Mouse (Mus musculus) large intestine, adult 2 months (tissue): ENCODE measurements around the gene Snca. TPM values are rescaled to one million over a fixed set of nuclear protein-coding genes. Genes with fewer than 3 reads are reported as not detected.
A peak's percentile ranks its signal among the peaks of the same experiment; 100 is the strongest.
"Not testable (repeated sequence)": the region's sequence is repeated elsewhere in the genome, so short reads cannot be mapped to it uniquely, and the experiment has no call there.

Experiments used
- DNase-seq: peaks from one replicate; pipeline ENCODE4 v3.0.0-alpha.2; 2012; ENCODE audit warnings: low read depth, low spot score
- WGBS: fragments of 180-500 bp; shearing (Covaris S2); methylation state at CpG from one replicate; pipeline ENCODE4 v1.1.7; 2018; 5-methylcytosine and 5-hydroxymethylcytosine counted together
- polyA plus RNA-seq: library from polyadenylated mRNA; depleted of rRNA; stranded (reverse); fragments of >200 nt; gene quantifications from 2 replicates; pipeline ENCODE4 v1.2.3, GENCODE M21; 2012; rRNA removed

The Snca gene
- polyA plus RNA-seq, 1 experiment: 0.66 TPM

GRCm38 (mm10) chr6:60731164-60731563, 98.5 kb downstream of the Snca start:
- 47% methylated on average over 2 of the region's 2 CpGs for WGBS
- DNase-seq: no peak

- WGBS: 72% methylated on average over 2 of the region's 2 CpGs
- DNase-seq: no peak
Observed at GRCm38 (mm10) chr6:60724110-60724829, 105.4 kb downstream of the Snca start.

DNA sequence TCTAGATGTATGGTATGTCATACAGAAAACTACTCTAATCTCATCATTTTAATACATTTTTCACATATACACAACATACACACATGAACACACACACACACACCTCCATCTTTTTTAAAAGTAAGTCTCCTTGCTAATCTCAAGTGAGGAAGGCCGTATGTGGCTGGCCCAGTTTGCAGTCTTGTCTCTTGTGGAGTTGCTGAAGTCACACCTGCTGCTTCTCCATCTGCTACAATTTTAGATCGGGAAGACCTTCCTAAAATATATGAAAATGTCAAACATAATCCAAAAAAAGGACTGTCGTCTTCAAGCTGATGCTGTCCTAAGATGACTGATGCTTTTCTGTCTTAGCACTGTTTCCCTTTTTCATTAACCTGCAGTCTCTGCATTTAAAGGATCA, 112.1 kb downstream of the Snca start:
- 86% methylated on average over 3 of the region's 3 CpGs for WGBS
- DNase-seq: no peak

DNA sequence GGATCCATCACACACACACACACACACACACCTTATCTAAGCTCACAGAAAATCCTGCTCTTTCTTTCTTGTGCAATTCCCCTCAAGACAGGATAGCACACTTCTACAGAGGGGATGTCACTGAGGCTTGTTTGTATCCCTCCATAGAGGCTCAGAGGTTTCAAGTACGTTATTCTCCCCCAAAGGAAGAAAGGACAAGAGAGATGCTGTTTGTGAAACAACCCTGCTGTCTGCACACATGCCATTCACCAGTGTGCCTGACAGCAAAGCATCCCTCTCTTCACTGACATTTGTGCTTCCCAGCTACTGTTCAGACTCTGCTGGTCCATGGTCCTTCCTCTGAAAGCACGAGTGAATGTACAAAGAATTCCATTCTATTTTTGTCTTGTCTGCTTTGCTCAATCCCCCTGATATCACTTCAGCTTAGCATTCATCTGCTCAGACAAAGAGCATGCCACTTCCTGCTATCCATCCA, 119.6 kb downstream of the Snca start:
- WGBS: 33% methylated on average over 2 of the region's 2 CpGs
- DNase-seq: no peak

DNA sequence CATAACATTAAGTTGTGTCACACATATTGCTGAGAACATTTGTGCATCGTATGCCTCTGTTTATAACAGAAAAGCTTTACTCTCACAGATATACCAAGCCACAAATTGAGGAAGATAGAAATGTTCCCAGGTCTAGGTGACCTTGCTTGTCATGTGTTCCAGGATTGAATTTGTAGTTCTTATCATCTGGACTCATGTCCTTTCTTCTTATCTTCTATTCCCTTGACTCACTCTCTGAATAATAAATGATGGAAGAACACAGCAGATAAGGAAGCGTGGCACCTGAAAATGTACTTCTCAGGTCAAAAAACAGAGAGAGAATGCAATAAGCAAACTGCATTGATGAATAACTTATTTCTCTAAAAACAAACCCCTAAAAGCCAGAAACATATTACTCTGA, 131.6 kb downstream of the Snca start:
- no peak for DNase-seq
- 69% methylated on average over 2 of the region's 2 CpGs for WGBS

GRCm38 (mm10) chr6:60687048-60687447, 142.6 kb downstream of the Snca start:
- not testable (repeated sequence) for DNase-seq
- 80% methylated on average over 4 of the region's 4 CpGs for WGBS

DNA sequence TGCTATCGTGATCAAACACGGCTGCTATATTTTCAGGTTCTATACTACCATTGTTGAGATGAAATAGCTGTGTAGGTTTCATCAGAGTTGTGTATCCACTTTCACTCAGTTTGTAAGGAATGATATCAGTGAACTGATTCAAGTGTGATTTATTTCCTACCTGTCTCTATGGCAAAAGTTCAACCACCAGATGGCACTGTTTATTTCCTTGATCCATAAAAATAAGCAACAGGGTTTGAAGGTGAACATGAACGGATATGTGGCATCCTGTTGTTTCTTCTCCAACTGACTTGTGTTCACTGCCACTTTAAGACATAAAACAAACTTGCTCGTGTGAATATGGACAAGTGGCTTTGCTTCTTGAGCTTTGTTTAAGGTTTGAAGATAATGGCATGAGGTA, 147.4 kb downstream of the Snca start:
- 35% methylated on average over 4 of the region's 4 CpGs for WGBS
- peak; percentile 27 for DNase-seq

Other genes starting within 250 kb of the Snca start
- 3.1 and 5.2 TPM in 2 replicates for gene Mmrn1, start 95.1 kb upstream of the Snca start, polyA plus RNA-seq